In genomic region chr2:70060359-70061345, GRCm38 (mm10) we compare ENCODE assay signal across 16 mouse cellular contexts. TPM values are rescaled to one million over a fixed set of nuclear protein-coding genes. Genes with fewer than 3 reads are reported as not detected.
DNase-seq lines count a peak whose midpoint lies in the region; ATAC-seq lines count a peak whose summit lies in the region.
"Had no signal": no experiment of that assay in that cellular context is flagged by ENCODE, and none has a peak within 500 bp of the region (broad histone marks: within the 10 kb centered on the region; RNA-seq: fewer than 3 reads in every experiment).

No protein-coding gene starts in this region.

- no peak overlapping the region for H3K4me3 ChIP-seq in hindbrain, embryonic 15.5 days
- H3K4me3 ChIP-seq in midbrain, embryonic 15.5 days = no peak overlapping the region
- H3K4me3 ChIP-seq: embryonic facial prominence, embryonic 12.5 days had no signal

- no peak overlapping the region for H3K9ac ChIP-seq in hindbrain, embryonic 15.5 days
- no peak overlapping the region for H3K9ac ChIP-seq in midbrain, embryonic 15.5 days
- H3K9ac ChIP-seq: embryonic facial prominence, embryonic 12.5 days had no signal

- H3K36me3 ChIP-seq in hindbrain, embryonic 15.5 days = no peaks in the 10 kb centered on the region
- no peaks in the 10 kb centered on the region for H3K36me3 ChIP-seq in midbrain, embryonic 15.5 days (replicated peaks)
- H3K36me3 ChIP-seq: embryonic facial prominence, embryonic 12.5 days had no signal

- peak overlapping the region; percentile 79 for H3K27ac ChIP-seq in hindbrain, embryonic 15.5 days (replicated peaks)
- H3K27ac ChIP-seq in midbrain, embryonic 15.5 days = peak overlapping the region; percentile 90
- H3K27ac ChIP-seq: embryonic facial prominence, embryonic 12.5 days had no signal

- peak; percentile 77 for DNase-seq in heart, adult 11 months
- no peak for DNase-seq in heart, adult 9 months (ENCODE audit: low spot score in 2 of 2)
- peak; percentile 21 for DNase-seq in embryo, embryonic 10.5 days (ENCODE audit: low spot score)
- no peak for DNase-seq in gastrocnemius, adult 18-20 months (ENCODE audit: low spot score)
- DNase-seq in kidney, postnatal 25 days = no peak
- no peak for DNase-seq in heart, postnatal 36 days
- DNase-seq: kidney, adult 2 months had no signal

- no peaks in the 10 kb centered on the region for H3K27me3 ChIP-seq in hindbrain, embryonic 15.5 days
- no peaks in the 10 kb centered on the region for H3K27me3 ChIP-seq in midbrain, embryonic 15.5 days (replicated peaks)
- H3K27me3 ChIP-seq: embryonic facial prominence, embryonic 12.5 days had no signal

- peak; percentile 75 for ATAC-seq in hindbrain, embryonic 15.5 days (ENCODE audit: low FRiP score, low read depth)
- ATAC-seq in midbrain, embryonic 15.5 days (replicated peaks) = peak; percentile 92
- ATAC-seq: activated CD4-positive, CD25-positive, alpha-beta regulatory T cell, adult 4 months; lung, postnatal 0 days had no signal

- H3K4me1 ChIP-seq in hindbrain, embryonic 15.5 days (replicated peaks) = peaks cover 22% of the 10 kb centered on the region
- peaks cover 28% of the 10 kb centered on the region for H3K4me1 ChIP-seq in midbrain, embryonic 15.5 days

- 35% methylated on average over 11 of the region's 11 CpGs for WGBS in hindbrain, embryonic 15.5 days
- 27% methylated on average over 11 of the region's 11 CpGs for WGBS in midbrain, embryonic 15.5 days

- no peak overlapping the region for H3K4me2 ChIP-seq in hindbrain, embryonic 15.5 days
- peak overlapping the region; percentile 29; the same call in 1 of the 2 replicates for H3K4me2 ChIP-seq in midbrain, embryonic 15.5 days
- H3K4me2 ChIP-seq: embryonic facial prominence, embryonic 12.5 days had no signal

- no peaks in the 10 kb centered on the region for H3K9me3 ChIP-seq in hindbrain, embryonic 15.5 days
- H3K9me3 ChIP-seq in midbrain, embryonic 15.5 days = no peaks in the 10 kb centered on the region
- H3K9me3 ChIP-seq: embryonic facial prominence, embryonic 12.5 days had no signal

- intact Hi-C loops in heart, postnatal 36 days (cut with DNase I) = no loop called here

RNA-seq across cellular contexts. Expression of gene Myo3b, which starts 21.7 kb away (rescaled TPM):
- polyA plus RNA-seq in hindbrain, embryonic 15.5 days (2015; fragmentation: Nextera tagmentation; extraction: Ambion mirVana) = 0.10 and 0.26 TPM in 2 replicates
- polyA plus RNA-seq in midbrain, embryonic 15.5 days (2015; fragmentation: Nextera tagmentation; extraction: Ambion mirVana) = 0.24 and 0.41 TPM in 2 replicates
- not detected for total RNA-seq in gastrocnemius, adult 18-20 months (2021)
- total RNA-seq in heart, postnatal 36 days (2021) = under 1 TPM in 1 of 2 experiments, not detected in 1; 0.08 TPM
- total RNA-seq: gastrocnemius, adult 8-10 months; liver, adult 2 months; MEL had no signal
- polyA plus RNA-seq: liver, adult 2 months; small intestine, adult 2 months had no signal

Comparison
In these comparisons a context has a peak if more than half of its experiments do, and no peak if none do; other contexts are left out.
1. DNase-seq: peak in heart, adult 11 months (single experiment) and embryo, embryonic 10.5 days (single experiment); none in heart, adult 9 months (0 of 2), gastrocnemius, adult 18-20 months (single experiment), kidney, postnatal 25 days (0 of 2) and heart, postnatal 36 days (0 of 2).